Mouse (Mus musculus) neural tube, embryonic 14.5 days (tissue): ENCODE measurements at regions not wholly inside any gene's neighbourhood (a gene's known extent, or its start where the extent isn't known, plus 50 kb on each side); places are given as distances from the start of the nearest gene placed in this dataset.

Experiments used
- ATAC-seq: fragments of 200-750 bp; cut with Nextera tagmentation; 2 replicates; pipeline ENCODE4 v1.8.0; 2017; ENCODE audit warnings: low read depth, mild to moderate bottlenecking, moderate TSS enrichment, moderate library complexity
- H3K27ac ChIP-seq: fragments of 300-500 bp; sonication (generic); 2 replicates; pipeline ENCODE4 v1.5.1; 2014; ENCODE audit warnings: low read depth, mild to moderate bottlenecking, control low read depth, low read length, moderate library complexity, mixed read lengths
- H3K27me3 ChIP-seq: fragments of 300-500 bp; sonication (generic); 2 replicates; pipeline ENCODE4 v1.6.1; 2014; ENCODE audit warnings: low read length; ENCODE audit not compliant: control insufficient read depth, insufficient read depth
- H3K36me3 ChIP-seq: fragments of 300-500 bp; sonication (generic); 2 replicates; pipeline ENCODE4 v1.6.1; 2014; ENCODE audit warnings: low read length, mixed read lengths; ENCODE audit not compliant: control insufficient read depth, insufficient read depth
- H3K4me1 ChIP-seq: fragments of 300-500 bp; sonication (generic); 2 replicates; pipeline ENCODE4 v1.6.1; 2014; ENCODE audit warnings: low read length; ENCODE audit not compliant: control insufficient read depth, insufficient read depth
- H3K4me2 ChIP-seq: fragments of 300-500 bp; sonication (generic); 2 replicates; pipeline ENCODE4 v1.6.1; 2014; ENCODE audit warnings: mild to moderate bottlenecking, low read depth, low read length, control low read depth
- H3K4me3 ChIP-seq: fragments of 300-500 bp; sonication (generic); 2 replicates; pipeline ENCODE4 v1.5.1; 2014; ENCODE audit warnings: low read depth, low read length, control low read depth, mixed read lengths
- H3K9ac ChIP-seq: fragments of 300-500 bp; sonication (generic); replicated peaks from 2 replicates; pipeline ENCODE4 v1.6.1; 2014; ENCODE audit warnings: low read depth, mild to moderate bottlenecking, control low read depth, low read length, mixed read lengths
- H3K9me3 ChIP-seq: fragments of 300-500 bp; sonication (generic); 2 replicates; pipeline ENCODE4 v1.6.1; 2016; ENCODE audit warnings: low read length; ENCODE audit not compliant: control insufficient read depth
- WGBS: fragments of 180-500 bp; shearing (Covaris S2); extraction: QIAGEN DNeasy Blood & Tissue Kit; methylation state at CpG from one replicate; pipeline ENCODE4 v1.1.7; 2014; 5-methylcytosine and 5-hydroxymethylcytosine counted together

DNA sequence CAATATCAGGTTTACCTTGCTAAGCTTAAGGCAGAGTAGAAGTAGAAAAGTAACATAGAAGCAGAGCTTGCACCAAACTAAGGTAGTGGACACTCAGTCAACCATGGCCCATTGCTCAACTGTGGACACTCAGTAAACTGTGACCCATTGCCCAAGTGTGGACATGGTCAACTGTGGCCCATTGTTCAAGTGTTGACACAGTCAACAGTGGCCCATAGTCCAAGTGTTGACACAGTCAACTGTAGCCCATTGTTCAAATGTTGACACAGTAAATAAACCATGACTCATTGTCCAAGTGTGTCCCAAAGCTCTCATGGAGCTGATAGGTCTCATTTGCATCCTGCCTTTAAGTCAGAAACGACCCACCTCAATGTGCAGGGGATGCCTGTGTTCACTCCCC lies 232.1 kb downstream of the Cdh26 start:
- 42% methylated on average over 1 of the region's 1 CpGs for WGBS
- H3K4me3 ChIP-seq = no peak overlapping the region

DNA sequence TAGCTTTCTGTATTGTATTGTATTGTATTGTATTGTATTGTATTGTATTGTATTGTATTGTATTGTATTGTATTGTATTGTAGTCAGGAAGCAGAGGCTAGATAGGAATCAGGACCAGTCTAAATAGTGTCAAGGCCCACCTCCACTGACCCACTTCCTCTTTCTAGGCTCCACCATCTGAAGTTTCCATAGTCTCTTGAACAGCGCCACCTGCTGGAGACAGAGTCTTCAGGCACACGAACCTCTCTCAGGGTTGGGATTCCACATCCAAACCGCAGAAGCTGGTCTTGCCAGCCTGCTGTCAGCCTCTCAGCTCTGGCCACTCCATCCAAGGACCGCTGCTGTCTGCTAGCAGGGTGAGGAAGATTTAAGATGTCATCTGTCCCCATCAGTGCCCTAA lies 234.6 kb downstream of the Cdh26 start:
- Histone ChIP-seq H3K27ac (no peak overlapping the region), H3K9ac (no peak overlapping the region), H3K4me3 (no peak overlapping the region), H3K4me1 (0 out of 2 replicates have a peak, but pooled peaks cover 2% of the 10 kb centered on the region), H3K27me3 (no peaks in the 10 kb centered on the region), H3K9me3 (no peaks in the 10 kb centered on the region), H3K4me2 (no peak overlapping the region), H3K36me3 (no peaks in the 10 kb centered on the region)
- peak; percentile 44; the same call in 1 of the 2 replicates for ATAC-seq
- WGBS = 14% methylated on average over 4 of the region's 4 CpGs

More for the DNA sequence above, 232.1 kb downstream of the Cdh26 start:
- H3K27ac ChIP-seq = no peak overlapping the region
- no peak for ATAC-seq
- H3K9me3 ChIP-seq = no peaks in the 10 kb centered on the region
- H3K36me3 ChIP-seq = no peaks in the 10 kb centered on the region
- no peak overlapping the region for H3K9ac ChIP-seq
- H3K4me2 ChIP-seq = no peak overlapping the region
- no peaks in the 10 kb centered on the region for H3K27me3 ChIP-seq
- H3K4me1 ChIP-seq = no peaks in the 10 kb centered on the region

DNA sequence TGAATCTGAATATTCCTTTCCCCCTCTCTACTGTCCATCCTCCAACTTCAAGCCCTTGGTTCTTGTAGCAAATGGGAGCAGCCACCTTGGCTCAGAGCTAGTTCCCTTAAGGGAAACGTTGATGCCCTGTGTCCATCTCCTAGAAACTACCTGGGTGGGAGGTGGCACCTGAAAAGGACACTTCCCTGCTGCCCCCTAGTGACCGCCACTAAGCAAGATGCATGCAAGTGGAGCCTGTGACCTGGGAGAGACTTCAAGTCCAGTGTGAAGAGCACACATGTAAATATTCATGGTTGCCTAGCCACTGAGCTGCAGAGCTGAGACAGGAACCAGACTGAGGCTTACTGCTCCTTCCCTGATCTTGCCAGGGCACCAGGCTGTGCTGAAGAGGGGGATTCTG lies 238.1 kb downstream of the Cdh26 start:
- no peaks in the 10 kb centered on the region for H3K36me3 ChIP-seq
- no peak for ATAC-seq
- no peak overlapping the region for H3K4me3 ChIP-seq
- H3K27ac ChIP-seq = no peak overlapping the region
- H3K9me3 ChIP-seq = no peaks in the 10 kb centered on the region
- 0 out of 2 replicates have a peak, but pooled peaks cover 9% of the 10 kb centered on the region for H3K4me1 ChIP-seq
- WGBS = 20% methylated on average over 2 of the region's 2 CpGs
- H3K9ac ChIP-seq = no peak overlapping the region
- H3K4me2 ChIP-seq = no peak overlapping the region
- H3K27me3 ChIP-seq = no peaks in the 10 kb centered on the region

DNA sequence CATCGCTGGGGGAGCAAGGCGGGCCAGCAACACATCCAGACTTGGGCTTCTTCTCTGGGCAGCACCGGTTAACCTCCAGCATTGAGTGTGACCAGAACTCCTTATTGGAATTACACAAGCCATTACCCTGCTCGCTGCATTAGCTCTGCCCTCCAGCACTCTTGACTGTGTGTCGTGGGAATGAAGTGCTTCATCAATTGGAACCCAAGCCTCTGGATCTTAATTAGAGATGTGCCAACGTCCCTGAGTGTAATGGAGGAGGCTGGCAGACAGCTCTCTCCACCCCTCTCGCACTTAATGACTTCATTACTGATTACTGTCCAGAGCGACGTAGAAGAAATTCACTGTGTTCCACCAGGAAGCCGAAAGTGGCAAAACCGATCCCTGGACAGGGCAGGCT lies 240.6 kb downstream of the Cdh26 start:
- 0 out of 2 replicates have a peak, but pooled peaks cover 12% of the 10 kb centered on the region for H3K4me1 ChIP-seq
- no peaks in the 10 kb centered on the region for H3K36me3 ChIP-seq
- no peaks in the 10 kb centered on the region for H3K27me3 ChIP-seq
- peak; percentile 39; the same call in 1 of the 2 replicates for ATAC-seq
- H3K9me3 ChIP-seq = no peaks in the 10 kb centered on the region
- no peak overlapping the region for H3K9ac ChIP-seq
- no peak overlapping the region for H3K4me3 ChIP-seq
- 0 out of 2 replicates have a peak overlapping the region, but pooled peaks have one; percentile 28 for H3K27ac ChIP-seq
- H3K4me2 ChIP-seq = no peak overlapping the region
- WGBS = 43% methylated on average over 11 of the region's 11 CpGs

DNA sequence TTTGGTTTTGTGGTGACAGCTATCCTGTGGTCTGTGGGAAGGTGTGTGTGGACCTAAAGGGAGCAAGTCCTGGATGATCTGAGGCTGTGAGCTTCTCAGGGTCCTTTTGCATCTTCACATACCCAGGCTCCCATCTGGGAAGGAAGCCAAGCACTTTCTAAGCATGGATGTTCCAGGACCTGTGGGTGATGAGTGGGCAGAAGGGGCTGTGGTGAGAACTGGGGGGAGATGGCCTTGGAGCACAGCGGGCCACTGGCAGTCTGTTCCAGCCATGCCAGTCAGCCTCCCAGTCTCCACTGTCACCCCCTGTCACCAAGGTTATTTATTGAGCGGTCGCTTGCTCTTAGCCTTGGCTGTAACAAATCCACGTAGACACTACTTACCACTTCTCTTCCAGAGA lies 243.3 kb downstream of the Cdh26 start:
- H3K36me3 ChIP-seq = no peaks in the 10 kb centered on the region
- ATAC-seq = no peak
- no peak overlapping the region for H3K9ac ChIP-seq
- 0 out of 2 replicates have a peak, but pooled peaks cover 12% of the 10 kb centered on the region for H3K4me1 ChIP-seq
- H3K27me3 ChIP-seq = no peaks in the 10 kb centered on the region
- H3K9me3 ChIP-seq = no peaks in the 10 kb centered on the region
- no peak overlapping the region for H3K4me2 ChIP-seq
- no peak overlapping the region for H3K4me3 ChIP-seq
- no peak overlapping the region for H3K27ac ChIP-seq
- WGBS = 75% methylated on average over 4 of the region's 4 CpGs

DNA sequence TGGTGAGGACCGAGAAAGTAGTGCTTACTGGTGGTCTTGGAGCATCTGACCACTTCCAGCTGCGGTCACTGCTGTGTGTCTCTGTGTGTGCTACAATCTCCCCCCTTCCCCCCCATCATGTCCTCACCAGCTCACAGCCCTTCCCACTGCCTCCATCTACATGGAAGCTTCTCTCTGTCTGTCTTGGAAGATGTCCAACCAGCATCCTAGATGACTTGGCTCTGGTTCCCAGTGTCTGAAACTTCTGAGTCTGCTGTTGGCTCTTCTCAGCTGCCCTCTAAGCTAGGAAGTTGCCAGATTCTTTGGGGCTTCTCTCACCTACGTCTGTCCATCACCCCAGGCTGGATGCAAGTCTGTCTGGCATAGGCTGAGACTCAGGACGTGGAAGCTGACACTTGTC lies 244.3 kb downstream of the Cdh26 start:
- no peak for ATAC-seq
- Histone ChIP-seq H3K27ac (no peak overlapping the region), H3K4me2 (no peak overlapping the region), H3K4me3 (no peak overlapping the region), H3K9me3 (no peaks in the 10 kb centered on the region), H3K36me3 (no peaks in the 10 kb centered on the region), H3K9ac (no peak overlapping the region), H3K4me1 (0 out of 2 replicates have a peak, but pooled peaks cover 12% of the 10 kb centered on the region), H3K27me3 (no peaks in the 10 kb centered on the region)
- WGBS = 73% methylated on average over 4 of the region's 4 CpGs

DNA sequence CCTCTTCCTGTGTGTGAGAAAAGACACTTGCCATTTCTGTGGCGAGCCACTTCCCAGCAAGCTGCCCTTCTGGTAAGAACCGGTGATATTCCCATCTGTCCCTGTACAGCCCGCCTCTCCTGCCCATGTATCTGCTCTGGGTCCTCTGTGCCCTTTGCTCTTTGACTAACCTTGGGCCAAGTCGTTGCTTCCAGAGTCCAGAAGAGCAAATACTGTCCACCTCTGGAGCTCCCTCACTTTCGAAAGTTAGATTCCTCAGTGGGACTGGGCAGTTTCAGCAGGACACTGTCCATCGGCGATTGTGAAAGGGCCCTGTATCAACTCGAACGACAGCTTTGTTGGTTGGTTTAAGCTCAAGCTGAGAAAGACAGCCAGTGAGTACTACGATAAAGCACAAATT lies 246.6 kb downstream of the Cdh26 start:
- Histone ChIP-seq H3K9ac (no peak overlapping the region), H3K4me1 (0 out of 2 replicates have a peak, but pooled peaks cover 4% of the 10 kb centered on the region), H3K9me3 (no peaks in the 10 kb centered on the region), H3K4me2 (no peak overlapping the region), H3K27me3 (no peaks in the 10 kb centered on the region), H3K27ac (no peak overlapping the region), H3K36me3 (no peaks in the 10 kb centered on the region), H3K4me3 (no peak overlapping the region)
- ATAC-seq = no peak
- whole genome bisulfite sequencing = 91% methylated on average over 10 of the region's 10 CpGs

DNA sequence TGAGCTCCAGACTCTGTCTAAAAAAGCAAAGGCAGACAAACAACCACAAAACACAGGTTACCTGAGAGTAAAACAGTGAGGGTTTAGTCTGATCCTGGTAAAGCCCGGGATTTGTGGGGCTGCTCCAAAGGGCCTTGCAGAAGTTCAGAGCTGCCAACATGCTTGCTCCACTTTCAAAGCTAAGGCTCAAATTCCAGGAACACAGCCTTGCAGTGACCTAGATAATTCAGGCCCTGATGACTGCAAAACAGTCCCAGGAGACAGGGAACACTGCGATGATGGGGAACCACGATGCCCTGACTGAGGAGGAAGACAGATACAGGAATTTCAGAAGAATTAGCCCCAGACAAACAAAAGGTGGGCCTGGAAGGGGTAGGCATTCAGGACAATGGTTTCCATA lies 250.0 kb downstream of the Cdh26 start:
- H3K9ac ChIP-seq = no peak overlapping the region
- H3K9me3 ChIP-seq = no peaks in the 10 kb centered on the region
- no peaks in the 10 kb centered on the region for H3K36me3 ChIP-seq
- no peak overlapping the region for H3K27ac ChIP-seq
- ATAC-seq = no peak
- H3K4me3 ChIP-seq = no peak overlapping the region
- peaks cover 12% of the 10 kb centered on the region for H3K4me1 ChIP-seq
- H3K4me2 ChIP-seq = no peak overlapping the region
- WGBS = 66% methylated on average over 3 of the region's 3 CpGs
- no peaks in the 10 kb centered on the region for H3K27me3 ChIP-seq

DNA sequence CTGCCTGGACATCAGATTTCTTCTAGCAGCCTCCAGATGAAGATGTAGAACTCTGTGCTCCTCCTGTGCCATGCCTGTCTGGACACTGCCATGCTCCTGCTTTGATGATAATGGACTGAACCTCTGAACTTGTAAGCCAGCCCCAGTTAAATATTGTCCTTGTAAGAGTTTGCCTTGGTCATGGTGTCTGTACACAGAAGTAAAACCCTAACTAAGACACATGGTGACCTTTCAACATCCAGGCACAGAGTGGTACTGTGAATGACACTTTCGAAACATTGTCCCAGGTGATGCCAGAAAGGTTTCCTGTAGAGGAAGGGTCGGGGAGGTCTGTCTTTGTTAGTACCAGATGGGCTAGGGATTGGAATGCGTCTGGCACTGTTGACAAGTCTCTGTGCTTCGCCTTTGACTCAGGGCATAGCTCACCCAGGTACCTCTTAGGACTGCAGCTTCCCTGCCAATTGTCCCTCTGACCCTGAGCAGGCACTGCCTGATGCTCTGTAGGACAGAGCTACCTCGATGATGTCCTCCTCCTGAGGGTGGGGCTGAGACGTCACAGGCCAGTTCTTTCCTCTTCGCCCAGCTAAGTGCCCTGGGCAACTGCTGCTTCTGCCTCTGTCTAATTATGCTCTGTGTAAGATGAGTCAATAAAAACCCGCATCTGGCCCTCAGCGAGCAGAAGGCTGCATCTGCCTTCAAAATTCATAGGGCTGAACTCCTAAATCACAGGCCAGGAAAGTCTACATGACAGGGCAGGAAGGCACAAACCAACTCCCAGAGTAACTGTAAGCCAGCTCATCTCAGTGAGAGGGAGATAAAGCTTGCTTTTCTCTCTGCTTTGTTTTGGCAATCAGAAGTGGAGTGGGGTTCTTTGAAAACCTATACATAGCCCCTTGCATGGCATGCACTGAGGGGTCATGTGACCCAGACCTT lies 254.0 kb downstream of the Cdh26 start:
- Histone ChIP-seq H3K4me3 (no peak overlapping the region), H3K9ac (no peak overlapping the region), H3K27me3 (no peaks in the 10 kb centered on the region), H3K27ac (no peak overlapping the region), H3K36me3 (no peaks in the 10 kb centered on the region), H3K9me3 (no peaks in the 10 kb centered on the region), H3K4me1 (peaks cover 12% of the 10 kb centered on the region), H3K4me2 (no peak overlapping the region)
- 0 out of 2 replicates have a peak, but pooled peaks have one; percentile 32 for ATAC-seq
- WGBS = 55% methylated on average over 9 of the region's 9 CpGs
